Mouse (Mus musculus): ENCODE measurements at regions not wholly inside any gene's neighbourhood (a gene's known extent, or its start where the extent isn't known, plus 50 kb on each side); places are given as distances from the start of the nearest gene placed in this dataset.

DNA sequence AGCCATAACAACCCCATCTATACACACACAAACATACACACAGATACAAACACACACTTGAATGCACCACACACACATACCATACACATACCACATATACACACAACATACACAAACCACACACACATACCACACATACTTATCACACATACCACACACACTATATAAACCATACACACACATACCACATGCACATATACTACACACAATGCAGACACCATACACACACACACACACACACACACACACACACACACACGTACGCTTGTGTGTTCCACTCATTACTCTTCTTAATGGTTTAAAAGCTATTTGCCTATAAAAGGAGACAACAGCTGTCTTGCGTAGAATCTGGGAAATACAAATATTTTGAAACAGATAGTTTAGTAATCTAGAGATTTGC is 83.1 kb upstream of the Gm6993 start:
- DNase-seq (ENCODE audit: low spot score), result no peak
- no peaks in the 10 kb centered on the region for H3K36me3 ChIP-seq
- 91% methylated on average over 3 of the region's 3 CpGs for WGBS
- no peak overlapping the region for H3K27ac ChIP-seq
- no peak overlapping the region for H3K4me3 ChIP-seq
- no peaks in the 10 kb centered on the region for H3K4me1 ChIP-seq
- H3K27me3 ChIP-seq (ENCODE audit: low read depth, poor library complexity, severe bottlenecking), result no peaks in the 10 kb centered on the region
- H3K9me3 ChIP-seq (replicated peaks), result no peaks in the 10 kb centered on the region

DNA sequence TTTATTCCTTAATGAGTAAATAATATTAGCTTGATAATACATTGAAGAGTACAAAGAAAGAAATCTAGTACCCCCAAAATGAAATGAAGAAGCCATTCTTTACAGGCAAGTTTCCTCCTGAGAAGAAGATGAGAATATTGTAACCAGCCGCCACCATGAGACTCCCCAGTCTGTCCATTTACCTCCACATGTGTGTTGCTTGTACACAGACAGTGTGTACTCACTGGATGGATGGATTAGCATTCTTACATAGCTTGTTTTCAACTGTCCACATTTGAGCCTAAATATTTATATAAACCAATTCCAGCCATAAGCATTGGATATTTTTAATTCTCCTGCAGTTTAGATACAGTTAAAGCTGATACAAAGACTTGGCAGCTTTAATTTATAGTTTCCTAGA is 82.7 kb upstream of the Gm6993 start:
- Histone ChIP-seq H3K4me1 (no peaks in the 10 kb centered on the region), H3K4me3 (no peak overlapping the region), H3K27ac (no peak overlapping the region), H3K36me3 (no peaks in the 10 kb centered on the region), H3K9me3 (replicated peaks) (no peaks in the 10 kb centered on the region), H3K27me3 (ENCODE audit: low read depth, poor library complexity, severe bottlenecking) (no peaks in the 10 kb centered on the region)
- no peak for DNase-seq (ENCODE audit: low spot score)
- 87% methylated on average over 1 of the region's 1 CpGs for WGBS

DNA sequence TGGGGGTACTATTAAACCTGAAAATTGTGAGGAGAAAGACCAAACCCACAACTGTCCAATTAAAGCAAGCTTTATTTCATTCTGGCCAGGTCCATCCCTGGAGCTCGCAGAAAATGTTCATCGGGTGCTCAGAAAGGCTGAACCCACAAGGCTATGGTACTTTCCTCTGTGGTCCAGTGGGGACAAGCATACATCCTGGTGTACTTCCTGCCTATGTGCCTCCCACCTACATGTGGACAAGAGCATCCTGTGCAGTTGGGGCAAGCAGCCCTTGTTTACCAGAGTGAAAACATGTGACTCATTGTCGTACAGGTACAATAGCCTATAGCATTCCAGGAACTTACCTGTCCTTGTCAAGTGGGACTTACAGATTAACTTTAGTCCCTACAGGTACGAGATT is 81.7 kb upstream of the Gm6993 start:
- Histone ChIP-seq H3K27me3 (ENCODE audit: low read depth, poor library complexity, severe bottlenecking) (no peaks in the 10 kb centered on the region), H3K9me3 (replicated peaks) (no peaks in the 10 kb centered on the region), H3K36me3 (no peaks in the 10 kb centered on the region), H3K4me3 (no peak overlapping the region), H3K4me1 (no peaks in the 10 kb centered on the region), H3K27ac (no peak overlapping the region)
- WGBS, result 91% methylated on average over 4 of the region's 4 CpGs
- DNase-seq (ENCODE audit: low spot score), result peak; percentile 15

DNA sequence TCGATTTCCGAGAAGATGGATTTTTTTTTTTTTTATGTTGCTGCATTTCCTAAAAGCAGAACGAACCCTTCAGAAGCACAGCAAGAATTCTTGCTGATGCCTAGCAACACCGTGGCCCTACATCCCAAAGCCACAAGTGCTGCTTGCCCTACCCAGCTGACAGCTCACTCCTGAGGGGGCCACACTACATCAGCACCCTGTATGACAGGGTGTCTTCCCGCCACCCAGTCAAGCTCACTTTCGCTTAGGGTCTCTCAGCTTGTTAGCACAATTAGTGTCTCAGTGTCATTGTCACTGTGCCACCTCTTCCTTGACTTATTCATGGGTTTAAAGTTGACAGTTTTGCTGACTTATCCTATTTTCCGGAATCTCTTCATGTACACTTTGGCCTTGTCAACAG is 81.2 kb upstream of the Gm6993 start:
- Histone ChIP-seq H3K4me1 (no peaks in the 10 kb centered on the region), H3K9me3 (replicated peaks) (no peaks in the 10 kb centered on the region), H3K27ac (no peak overlapping the region), H3K4me3 (no peak overlapping the region), H3K36me3 (no peaks in the 10 kb centered on the region), H3K27me3 (ENCODE audit: low read depth, poor library complexity, severe bottlenecking) (no peaks in the 10 kb centered on the region)
- WGBS, result 80% methylated on average over 7 of the region's 7 CpGs
- peak; percentile 19 for DNase-seq (ENCODE audit: low spot score)

DNA sequence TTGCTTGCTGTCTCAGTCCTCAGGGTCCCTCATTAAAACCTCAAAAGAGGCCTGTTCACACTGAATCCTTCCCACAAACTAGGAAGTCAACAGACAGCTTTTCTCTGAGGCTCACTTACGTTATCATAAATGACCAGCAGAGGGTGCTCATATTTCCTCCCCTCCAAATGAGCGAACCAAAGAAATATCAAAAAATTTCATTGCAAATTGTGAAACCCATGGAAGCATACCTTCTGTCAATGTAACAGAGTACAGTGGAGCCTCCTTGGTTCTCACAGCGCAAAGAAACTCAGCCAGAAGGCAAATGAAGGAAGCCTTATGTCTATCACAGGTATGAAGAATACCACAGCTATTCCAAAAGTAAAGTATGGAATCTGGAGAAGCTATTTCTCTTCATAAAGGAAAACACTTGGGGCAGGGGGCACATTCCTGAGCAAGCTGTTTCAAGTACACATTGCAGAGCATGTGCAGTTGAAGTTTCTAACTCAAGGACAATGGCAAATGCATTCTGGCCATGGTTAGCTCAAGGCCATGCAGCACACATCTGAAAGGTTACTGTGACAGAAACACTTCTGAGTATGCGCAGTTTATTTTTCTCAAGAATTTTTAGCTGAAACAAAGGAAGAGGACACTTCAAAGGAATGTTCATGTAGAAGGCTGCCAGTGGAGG is 72.2 kb upstream of the Gm6993 start:
- Histone ChIP-seq H3K4me1 (0 out of 2 replicates have a peak, but pooled peaks cover 2% of the 10 kb centered on the region), H3K27me3 (ENCODE audit: low read depth, poor library complexity, severe bottlenecking) (no peaks in the 10 kb centered on the region), H3K4me3 (no peak overlapping the region), H3K27ac (no peak overlapping the region), H3K9me3 (replicated peaks) (no peaks in the 10 kb centered on the region), H3K36me3 (no peaks in the 10 kb centered on the region)
- 69% methylated on average over 4 of the region's 4 CpGs for WGBS
- no peak for DNase-seq (ENCODE audit: low spot score)

DNA sequence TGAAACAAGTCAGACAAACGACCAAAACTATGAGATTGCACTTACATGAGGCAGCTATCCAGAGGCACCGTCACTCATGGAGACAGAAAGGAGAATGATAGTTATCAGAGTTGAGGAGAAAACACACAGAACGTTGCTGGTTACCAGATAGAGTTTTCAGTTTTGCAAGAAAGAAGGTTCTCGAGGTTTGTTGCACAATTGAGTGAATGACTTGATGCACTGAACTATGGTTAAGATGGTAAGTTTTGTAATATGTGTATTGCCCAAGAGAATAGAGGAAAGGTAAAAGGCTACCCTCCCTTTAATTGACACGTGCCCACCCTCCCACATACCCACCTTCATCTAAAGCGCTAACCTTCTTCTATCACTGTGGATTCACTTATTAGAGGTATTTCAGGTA is 70.5 kb upstream of the Gm6993 start:
- no peaks in the 10 kb centered on the region for H3K36me3 ChIP-seq
- DNase-seq (ENCODE audit: low spot score), result no peak
- WGBS, result 91% methylated on average over 6 of the region's 6 CpGs
- H3K27me3 ChIP-seq (ENCODE audit: low read depth, poor library complexity, severe bottlenecking), result no peaks in the 10 kb centered on the region
- no peak overlapping the region for H3K27ac ChIP-seq
- no peaks in the 10 kb centered on the region for H3K9me3 ChIP-seq (replicated peaks)
- 0 out of 2 replicates have a peak, but pooled peaks cover 6% of the 10 kb centered on the region for H3K4me1 ChIP-seq
- no peak overlapping the region for H3K4me3 ChIP-seq

DNA sequence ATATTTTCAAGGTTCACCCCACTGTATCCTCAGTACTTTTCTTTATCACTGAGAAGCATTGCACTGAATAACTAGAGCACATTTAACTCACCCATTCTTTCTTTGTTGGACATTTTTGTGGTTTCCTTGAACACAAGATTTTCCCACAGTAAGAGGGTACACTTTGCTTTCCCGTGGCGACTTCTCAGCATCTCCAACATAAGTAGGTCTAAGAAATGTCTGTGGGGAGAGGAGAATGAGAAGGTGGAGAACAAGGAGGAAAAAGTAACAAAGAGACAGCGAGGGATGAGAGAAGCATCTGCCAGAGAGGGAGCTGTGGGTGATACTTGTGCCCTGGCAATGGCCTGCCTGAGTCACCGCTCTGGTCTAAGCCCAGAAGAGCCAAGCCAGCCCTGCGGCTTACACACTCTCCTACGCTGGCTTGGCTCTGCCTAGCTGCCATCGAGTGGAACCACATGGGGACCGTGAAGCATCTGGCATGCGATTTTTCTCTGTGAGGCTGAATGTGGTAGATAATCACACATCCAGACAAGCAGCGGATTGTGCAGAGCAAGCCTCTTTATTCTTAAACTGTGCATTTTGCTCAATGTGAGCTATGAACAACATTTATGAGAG is 69.9 kb upstream of the Gm6993 start:
- no peak overlapping the region for H3K27ac ChIP-seq
- H3K27me3 ChIP-seq (ENCODE audit: low read depth, poor library complexity, severe bottlenecking), result no peaks in the 10 kb centered on the region
- 85% methylated on average over 10 of the region's 10 CpGs for WGBS
- no peak overlapping the region for H3K4me3 ChIP-seq
- DNase-seq (ENCODE audit: low spot score), result no peak
- H3K4me1 ChIP-seq, result 0 out of 2 replicates have a peak, but pooled peaks cover 6% of the 10 kb centered on the region
- no peaks in the 10 kb centered on the region for H3K36me3 ChIP-seq
- H3K9me3 ChIP-seq (replicated peaks), result no peaks in the 10 kb centered on the region

DNA sequence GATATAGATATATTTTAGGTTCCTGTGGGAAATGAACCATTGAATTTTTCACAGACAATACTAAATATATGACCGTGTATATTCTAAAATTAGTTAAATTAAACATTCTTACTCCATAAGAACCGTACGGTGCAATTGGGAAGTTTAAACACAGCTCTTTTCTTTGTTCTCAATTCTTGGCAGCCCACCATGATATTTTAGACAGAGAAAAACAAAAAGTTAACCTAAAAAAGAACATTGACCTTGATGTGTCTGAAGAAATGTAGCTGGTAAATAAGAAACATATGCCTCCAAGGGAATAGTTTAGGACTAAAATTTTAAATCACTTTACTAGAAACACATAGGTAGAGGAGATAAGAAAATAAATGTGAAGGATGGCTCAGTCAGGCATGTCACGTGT is 68.6 kb upstream of the Gm6993 start:
- H3K27ac ChIP-seq, result no peak overlapping the region
- 91% methylated on average over 4 of the region's 4 CpGs for WGBS
- H3K9me3 ChIP-seq (replicated peaks), result no peaks in the 10 kb centered on the region
- no peaks in the 10 kb centered on the region for H3K27me3 ChIP-seq (ENCODE audit: low read depth, poor library complexity, severe bottlenecking)
- H3K4me1 ChIP-seq, result 0 out of 2 replicates have a peak, but pooled peaks cover 6% of the 10 kb centered on the region
- H3K4me3 ChIP-seq, result no peak overlapping the region
- H3K36me3 ChIP-seq, result no peaks in the 10 kb centered on the region
- no peak for DNase-seq (ENCODE audit: low spot score)

DNA sequence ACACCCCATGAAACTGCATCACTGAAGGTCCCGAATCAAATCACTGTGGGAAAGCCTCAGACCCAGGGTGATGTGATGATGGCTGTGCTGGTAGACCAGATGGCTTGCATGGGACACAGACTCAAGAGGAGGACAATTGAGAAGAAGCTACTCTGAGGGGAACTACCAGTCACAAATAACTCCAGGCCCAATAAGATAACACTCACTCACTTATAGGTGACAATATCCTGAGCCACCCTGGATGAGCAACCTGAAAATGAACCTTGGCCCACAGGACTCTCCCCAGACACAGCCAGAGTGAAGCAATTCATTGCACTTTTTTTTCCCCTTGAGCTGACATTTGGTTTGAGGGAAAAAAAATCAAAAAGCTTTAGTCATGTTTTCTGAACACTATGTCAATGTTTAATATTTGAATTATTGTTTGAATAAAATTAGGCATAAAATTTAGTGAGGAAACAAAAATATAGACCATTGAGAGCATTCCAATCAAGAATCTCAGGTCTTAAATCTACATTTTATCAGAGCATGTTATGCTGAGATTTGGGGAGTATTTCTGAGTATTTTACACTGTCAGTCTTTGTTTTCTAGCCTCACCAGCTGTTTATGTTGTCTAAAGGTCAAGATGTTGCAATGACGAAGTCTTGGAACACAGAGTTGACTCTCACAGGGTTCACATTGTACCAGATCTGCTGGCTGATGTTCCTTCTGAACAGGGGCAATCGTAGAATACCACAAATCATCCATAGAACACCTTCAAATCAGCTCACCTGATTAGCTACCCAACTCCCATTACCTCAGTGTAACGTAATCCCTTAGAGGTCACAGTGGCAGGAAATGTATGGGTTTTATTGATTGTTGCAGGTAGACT is 67.9 kb upstream of the Gm6993 start:
- WGBS, result 84% methylated on average over 4 of the region's 4 CpGs
- Histone ChIP-seq H3K27ac (no peak overlapping the region), H3K36me3 (no peaks in the 10 kb centered on the region), H3K4me1 (0 out of 2 replicates have a peak, but pooled peaks cover 6% of the 10 kb centered on the region), H3K27me3 (ENCODE audit: low read depth, poor library complexity, severe bottlenecking) (no peaks in the 10 kb centered on the region), H3K9me3 (replicated peaks) (no peaks in the 10 kb centered on the region), H3K4me3 (no peak overlapping the region)
- no peak for DNase-seq (ENCODE audit: low spot score)

DNA sequence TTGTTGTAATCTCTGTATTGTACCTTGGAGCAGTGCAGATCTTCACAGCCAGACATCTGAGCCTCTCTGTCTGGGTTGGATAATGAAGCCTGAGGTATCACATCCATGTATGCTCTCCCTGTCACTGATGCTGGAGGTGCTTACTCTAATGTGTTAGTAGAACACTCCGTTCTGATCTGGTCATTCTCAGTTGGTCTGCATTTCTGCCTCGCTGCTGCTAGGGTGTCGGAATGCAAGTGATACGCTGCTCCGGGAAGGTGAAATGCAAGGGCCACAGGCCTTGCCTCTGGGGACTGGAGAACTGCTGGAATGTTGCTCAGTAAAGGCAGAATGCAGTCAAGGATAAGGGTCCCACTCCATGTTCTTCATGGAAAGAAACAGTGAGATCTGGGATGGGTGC is 67.1 kb upstream of the Gm6993 start:
- WGBS, result 95% methylated on average over 5 of the region's 5 CpGs
- 0 out of 2 replicates have a peak, but pooled peaks cover 6% of the 10 kb centered on the region for H3K4me1 ChIP-seq
- H3K9me3 ChIP-seq (replicated peaks), result no peaks in the 10 kb centered on the region
- no peak overlapping the region for H3K27ac ChIP-seq
- no peaks in the 10 kb centered on the region for H3K27me3 ChIP-seq (ENCODE audit: low read depth, poor library complexity, severe bottlenecking)
- H3K4me3 ChIP-seq, result no peak overlapping the region
- H3K36me3 ChIP-seq, result no peaks in the 10 kb centered on the region
- DNase-seq (ENCODE audit: low spot score), result no peak

DNA sequence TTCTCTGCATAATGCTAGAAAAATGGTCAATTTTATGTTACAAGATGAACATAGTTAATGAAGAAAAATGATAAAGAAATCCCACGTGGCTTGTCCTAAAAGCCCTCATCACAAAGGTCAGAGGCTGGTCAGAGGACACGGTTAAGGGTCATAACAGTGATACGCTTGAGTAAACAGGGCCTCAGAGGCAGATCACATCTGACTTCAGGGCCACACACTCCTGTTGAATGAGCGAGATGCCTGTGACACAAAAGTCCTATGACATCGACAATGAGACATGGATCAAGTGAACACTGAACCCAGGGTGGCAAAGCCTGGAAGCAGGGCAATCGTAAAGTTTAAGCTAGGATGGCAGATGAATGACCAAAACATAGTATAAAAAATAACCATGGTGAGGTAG is 61.0 kb upstream of the Gm6993 start:
- no peak for DNase-seq (ENCODE audit: low spot score)
- Histone ChIP-seq H3K9me3 (replicated peaks) (no peaks in the 10 kb centered on the region), H3K4me1 (peaks cover 5% of the 10 kb centered on the region), H3K27me3 (ENCODE audit: low read depth, poor library complexity, severe bottlenecking) (no peaks in the 10 kb centered on the region), H3K27ac (no peak overlapping the region), H3K36me3 (no peaks in the 10 kb centered on the region), H3K4me3 (no peak overlapping the region)
- 64% methylated on average over 6 of the region's 6 CpGs for WGBS

DNA sequence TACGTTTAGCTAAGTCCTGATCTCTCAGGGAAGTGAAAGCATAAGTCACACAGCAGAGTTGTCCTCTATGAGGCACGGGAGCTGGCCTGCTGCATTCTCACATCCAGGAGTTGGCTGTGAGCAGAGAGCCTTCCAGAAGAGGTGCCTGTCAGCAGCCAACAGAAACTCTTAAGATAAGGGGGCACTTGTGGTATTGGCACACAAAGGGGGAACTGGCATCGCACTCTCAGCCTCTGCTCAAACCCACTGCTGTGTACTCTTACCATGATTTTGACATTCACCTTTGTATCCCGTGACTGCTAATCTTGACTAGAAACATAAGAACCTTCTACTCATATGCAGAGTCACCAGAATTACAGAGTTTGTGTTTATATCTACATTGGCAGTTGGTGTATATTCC is 56.9 kb upstream of the Gm6993 start:
- DNase-seq (ENCODE audit: low spot score), result no peak
- no peaks in the 10 kb centered on the region for H3K36me3 ChIP-seq
- no peaks in the 10 kb centered on the region for H3K9me3 ChIP-seq (replicated peaks)
- 88% methylated on average over 4 of the region's 4 CpGs for WGBS
- no peaks in the 10 kb centered on the region for H3K27me3 ChIP-seq (ENCODE audit: low read depth, poor library complexity, severe bottlenecking)
- H3K4me1 ChIP-seq, result peaks cover 24% of the 10 kb centered on the region
- no peak overlapping the region for H3K27ac ChIP-seq
- no peak overlapping the region for H3K4me3 ChIP-seq

All from limb, embryonic 10.5 days (tissue).